Mouse (Mus musculus): Measurements from ENCODE around the gene Fxr2. TPM values are rescaled to one million over a fixed set of nuclear protein-coding genes. Genes with fewer than 3 reads are reported as not detected.

The Fxr2 gene
- total RNA-seq, 2 experiments from 2014 or later, result 90.6 to 104 TPM

DNA sequence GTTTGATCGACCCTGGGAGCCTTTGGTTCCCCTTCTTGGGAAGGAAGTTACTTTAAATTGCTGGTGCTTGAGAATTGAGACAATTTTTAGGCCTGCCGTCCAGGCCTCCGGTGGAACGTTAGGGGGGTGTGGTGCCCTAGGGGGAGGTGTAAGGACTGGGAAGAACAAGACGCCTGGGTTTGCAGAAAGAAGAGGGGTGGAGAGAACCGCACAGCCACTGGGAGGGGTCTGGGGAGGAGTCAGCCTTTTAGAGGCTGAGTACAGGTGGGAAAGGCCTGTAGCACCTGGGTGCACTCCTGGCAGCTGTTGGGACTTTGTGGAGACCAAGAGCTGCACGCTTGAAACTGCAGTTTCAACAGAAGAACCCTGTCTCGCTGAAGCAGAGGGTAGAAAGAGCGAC lies 22.0 kb downstream of the Fxr2 start:
- H3K27ac ChIP-seq, result no peak overlapping the region
- no peak overlapping the region for H3K4me3 ChIP-seq
- no peak for TF ChIP-seq CTCF (IDR thresholded peaks at IDR 0.05)
- intact Hi-C loops (cut with DNase I), result no loop called here
- DNase-seq, result no peak

DNA sequence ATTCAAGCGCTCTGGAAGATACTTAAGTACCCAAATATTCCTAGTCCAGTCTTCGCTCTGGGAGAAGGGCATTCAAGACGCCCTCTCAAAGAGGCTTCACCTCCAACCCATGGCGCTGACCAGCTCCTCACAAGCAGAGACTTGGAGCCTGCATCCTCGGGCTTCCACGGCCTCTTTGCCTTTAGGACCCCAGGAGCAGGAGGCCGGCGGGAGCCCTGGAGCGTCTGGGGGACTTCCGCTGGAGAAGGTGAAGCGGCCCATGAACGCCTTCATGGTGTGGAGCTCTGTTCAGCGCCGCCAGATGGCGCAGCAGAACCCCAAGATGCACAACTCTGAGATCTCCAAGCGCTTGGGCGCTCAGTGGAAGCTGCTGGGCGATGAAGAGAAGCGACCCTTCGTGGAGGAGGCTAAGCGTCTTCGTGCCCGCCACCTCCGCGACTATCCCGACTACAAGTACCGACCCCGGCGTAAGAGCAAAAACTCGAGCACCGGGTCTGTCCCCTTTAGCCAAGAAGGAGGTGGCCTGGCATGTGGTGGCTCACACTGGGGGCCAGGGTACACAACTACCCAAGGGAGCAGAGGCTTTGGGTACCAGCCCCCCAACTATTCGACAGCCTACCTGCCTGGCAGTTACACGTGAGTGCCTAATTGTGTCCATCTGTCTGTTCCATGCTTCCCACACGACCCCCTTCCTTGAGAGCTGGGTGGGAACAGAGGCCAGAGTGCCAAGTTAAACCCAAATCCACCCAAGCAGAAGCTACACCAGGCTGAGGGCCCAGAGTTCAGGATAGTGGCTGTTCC lies 22.7 kb downstream of the Fxr2 start, which contains the start of gene Sox15:
Gene Sox15 (plus strand): TSS at position 51 of the 801 bp plus-strand sequence.
- Histone ChIP-seq H3K4me3 (no peak within 1 kb of the TSS), H3K27ac (peak within 1 kb of the TSS; percentile 24; the same call in 1 of the 2 replicates)
- peak; percentile 72 for DNase-seq
- TF ChIP-seq CTCF (IDR thresholded peaks at IDR 0.05), result peak; percentile 87
- intact Hi-C loops (cut with DNase I), result loop anchor here (2.0 kb wide), 1 partner anchor 27 kb away; no protein-coding TSS in a partner anchor

DNA sequence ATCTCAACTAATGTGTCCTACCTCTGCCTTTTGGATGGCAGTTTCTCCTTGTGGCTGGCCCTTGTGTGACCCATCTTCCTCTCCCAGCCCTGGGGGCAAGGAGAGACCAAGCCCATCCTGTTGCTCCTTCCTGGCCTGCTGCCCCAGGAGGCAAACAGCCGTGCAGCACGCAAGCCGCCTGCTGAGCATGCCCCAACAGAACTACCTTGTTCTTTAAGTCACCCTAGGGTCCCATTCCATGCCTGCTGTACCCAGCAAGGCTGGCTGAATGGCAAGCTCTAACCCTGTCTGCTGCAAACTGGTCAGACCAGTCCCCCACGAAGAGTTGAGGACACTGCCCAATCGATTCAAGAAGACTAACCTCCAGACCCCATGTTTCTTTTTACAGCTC lies 23.3 kb downstream of the Fxr2 start:
- intact Hi-C loops (cut with DNase I), result loop anchor here (2.0 kb wide), 1 partner anchor 27 kb away; no protein-coding TSS in a partner anchor
- TF ChIP-seq CTCF (IDR thresholded peaks at IDR 0.05), result no peak
- H3K4me3 ChIP-seq, result no peak overlapping the region
- DNase-seq, result no peak
- no peak overlapping the region for H3K27ac ChIP-seq

DNA sequence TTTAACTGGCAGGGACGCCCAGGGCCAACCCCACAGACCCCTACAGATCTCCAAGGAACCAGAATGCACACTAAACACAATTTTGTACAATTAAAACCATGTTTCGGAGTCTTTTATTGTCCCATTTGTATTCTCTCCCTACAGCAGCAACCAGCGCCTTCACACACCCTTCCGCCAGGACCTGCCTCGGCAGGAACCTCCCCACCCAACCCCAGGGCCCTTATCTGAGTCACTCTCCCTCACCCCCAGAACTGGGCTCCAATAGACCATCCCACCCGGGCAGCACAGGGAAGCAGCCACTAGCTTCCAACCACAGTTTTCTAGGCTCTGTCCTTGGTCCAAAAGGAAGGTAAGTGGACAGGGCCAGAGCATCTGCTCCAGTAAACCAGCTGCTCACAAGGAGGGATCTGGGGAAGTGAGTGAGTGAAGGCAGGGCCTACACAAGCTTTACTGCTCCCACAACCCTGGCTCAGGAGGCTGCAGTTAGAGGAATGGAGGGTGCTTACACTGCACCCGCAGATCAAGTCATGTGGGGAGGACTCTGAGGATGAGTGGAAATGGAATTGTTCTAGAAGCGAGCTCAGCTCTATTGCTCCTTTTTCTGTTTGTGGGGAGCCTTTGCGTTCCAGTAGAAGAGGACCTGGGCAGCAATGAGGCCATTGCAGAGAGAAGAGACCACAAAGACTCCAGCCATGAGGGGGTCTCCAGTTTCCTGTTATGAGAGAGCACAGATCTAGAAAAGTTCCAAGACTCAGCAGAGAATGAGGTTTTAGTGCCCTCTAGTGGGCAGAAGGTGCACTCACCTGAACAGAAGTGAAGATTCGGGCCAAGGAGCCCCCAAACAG lies 24.0 kb downstream of the Fxr2 start:
- intact Hi-C loops (cut with DNase I), result loop anchor here (2.0 kb wide), 1 partner anchor 28 kb away; no protein-coding TSS in a partner anchor
- Histone ChIP-seq H3K27ac (peak overlapping the region; percentile 38; the same call in 1 of the 2 replicates), H3K4me3 (no peak overlapping the region)
- TF ChIP-seq CTCF (IDR thresholded peaks at IDR 0.05), result peak; percentile 90
- DNase-seq, result peak; percentile 43

DNA sequence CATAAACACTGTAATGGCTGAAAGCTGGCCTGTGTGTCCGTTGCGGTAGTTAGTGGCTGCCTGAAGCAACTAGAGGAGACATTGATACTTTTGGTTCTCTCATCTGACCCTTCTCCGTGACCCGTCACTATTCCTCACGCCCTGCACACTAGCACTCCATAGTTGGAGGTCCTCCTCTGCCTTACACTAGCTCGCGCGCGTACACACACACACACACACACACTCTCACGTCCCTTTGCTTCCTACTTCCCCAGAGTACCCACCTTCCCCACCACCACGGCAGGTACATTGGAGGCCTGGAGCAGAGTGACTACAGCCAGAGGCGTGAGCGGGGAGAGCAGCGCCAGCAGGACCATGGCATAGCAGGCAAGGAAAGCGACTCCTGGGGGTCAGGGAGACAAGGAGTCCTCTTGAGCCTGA lies 24.7 kb downstream of the Fxr2 start:
- DNase-seq, result no peak
- intact Hi-C loops (cut with DNase I), result loop anchor here (2.0 kb wide), 1 partner anchor 29 kb away; no protein-coding TSS in a partner anchor
- no peak for TF ChIP-seq CTCF (IDR thresholded peaks at IDR 0.05)
- Histone ChIP-seq H3K27ac (no peak overlapping the region), H3K4me3 (no peak overlapping the region)

DNA sequence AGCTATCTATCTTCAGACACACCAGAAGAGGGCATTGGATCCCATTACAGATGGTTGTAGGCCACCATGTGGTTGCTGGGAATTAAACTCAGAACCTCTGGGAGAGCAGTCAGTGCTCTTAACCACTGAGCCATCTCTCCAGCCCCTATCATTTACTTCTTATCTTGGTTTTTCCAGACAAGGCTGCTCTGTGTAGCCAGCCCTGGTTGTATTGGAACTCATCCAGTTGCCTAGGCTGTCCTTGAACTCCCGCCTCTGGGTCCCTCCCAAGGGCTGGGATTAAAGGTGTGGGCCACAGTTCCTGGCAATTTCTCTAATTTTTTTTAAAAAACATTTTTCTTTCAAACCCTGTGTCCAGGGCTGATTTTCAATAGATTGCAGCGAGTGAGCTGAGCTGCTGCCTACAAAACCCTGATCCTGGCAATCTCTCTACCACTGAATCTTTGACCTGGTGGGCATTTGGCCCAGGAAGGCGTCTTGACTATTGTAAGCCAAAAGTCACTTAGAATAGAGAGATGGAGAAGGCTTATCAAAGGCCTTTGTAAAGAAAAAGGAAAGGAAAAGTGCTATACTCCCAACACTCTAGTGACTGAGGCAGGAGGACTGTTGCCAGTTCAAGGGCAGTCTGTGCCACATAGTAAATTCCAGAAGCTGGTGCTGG lies 28.6 kb downstream of the Fxr2 start:
- Histone ChIP-seq H3K27ac (peak overlapping the region; percentile 97), H3K4me3 (peak overlapping the region; percentile 88)
- TF ChIP-seq CTCF (IDR thresholded peaks at IDR 0.05), result no peak
- intact Hi-C loops (cut with DNase I), result loop anchor here (10.0 kb wide), 1 partner anchor 333 kb away; the partner anchor contains the start of genes Gabarap and Phf23
- DNase-seq, result no peak

DNA sequence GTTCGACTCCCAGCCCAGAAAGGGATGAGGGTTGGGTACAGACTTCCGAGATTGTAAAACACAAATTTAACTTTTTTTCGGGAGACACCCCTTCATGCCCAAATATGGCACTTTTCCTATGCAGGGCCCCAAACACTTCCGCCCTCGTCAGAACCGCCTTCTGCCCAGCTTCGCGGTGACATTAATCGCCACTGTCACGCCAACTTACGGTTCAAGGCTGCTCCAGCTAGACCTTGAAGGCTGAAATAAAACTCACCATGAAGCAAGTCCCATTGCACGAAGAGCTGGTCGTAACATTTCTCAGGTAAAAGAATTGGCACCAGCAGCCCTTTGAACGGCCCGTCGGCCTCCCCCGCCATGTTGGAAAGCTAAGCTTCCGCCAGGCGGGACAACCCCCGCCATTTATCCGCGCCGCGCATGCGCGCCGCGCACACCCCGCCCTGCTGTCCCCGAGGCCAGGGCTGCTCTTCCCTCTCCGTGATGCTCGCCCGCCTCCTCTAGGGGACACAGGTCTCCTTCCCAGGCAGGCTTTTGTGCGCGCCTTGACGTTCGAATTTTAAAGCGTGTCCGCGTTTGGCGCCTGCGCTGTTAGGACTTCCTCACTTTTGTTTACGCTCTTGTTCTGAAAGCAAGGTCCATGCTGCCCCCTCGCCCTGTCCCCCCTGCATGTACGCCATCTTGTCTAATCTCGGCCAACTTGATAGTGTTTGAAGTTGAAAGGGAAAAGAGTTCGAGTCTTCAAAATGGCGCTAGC lies 29.6 kb downstream of the Fxr2 start, which contains the start of gene Mpdu1:
Gene Mpdu1 (minus strand): TSS at position 430 of the 754 bp plus-strand sequence.
- intact Hi-C loops (cut with DNase I), result loop anchor here (2.0 to 10.0 kb wide), 2 partner anchors 82 to 332 kb away; partner anchors contain the start of genes Gabarap, Phf23, Trp53 and Wrap53

DNA sequence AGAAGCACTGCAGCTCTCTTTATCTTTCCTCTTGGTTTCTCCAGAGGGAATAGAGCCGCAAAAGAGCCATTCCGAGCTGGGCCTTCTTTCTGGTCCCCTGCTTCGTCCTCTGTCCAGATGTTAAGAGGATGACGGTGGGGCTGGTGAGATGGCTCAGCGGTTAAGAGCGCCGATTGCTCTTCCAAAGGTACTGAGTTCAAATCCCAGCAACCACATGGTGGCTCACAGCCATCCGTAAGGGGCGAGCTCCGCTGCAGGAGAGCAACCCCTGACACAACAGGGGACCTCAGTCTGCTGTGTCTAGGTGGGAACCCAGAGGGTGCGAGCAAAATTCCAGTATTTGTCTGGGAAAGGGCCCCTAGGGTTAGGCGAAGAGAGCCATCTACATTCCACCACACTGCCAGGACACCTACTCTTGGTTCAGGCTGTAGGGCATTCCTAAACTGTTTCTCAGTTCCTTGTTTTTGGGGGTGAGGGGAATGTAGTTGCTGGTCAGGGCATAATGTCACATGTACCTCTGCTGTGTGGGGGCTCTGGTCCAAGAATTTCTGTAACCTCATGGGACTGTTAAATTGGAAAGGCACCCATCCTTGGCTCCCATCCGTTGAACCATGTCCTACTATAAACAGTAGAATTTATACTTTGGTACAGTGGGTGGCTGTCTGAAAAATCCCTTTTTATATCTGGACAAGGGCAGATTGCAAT lies 30.3 kb downstream of the Fxr2 start:
- peak; percentile 45 for DNase-seq
- TF ChIP-seq CTCF (IDR thresholded peaks at IDR 0.05), result no peak
- intact Hi-C loops (cut with DNase I), result loop anchor here (2.0 to 10.0 kb wide), 2 partner anchors 82 to 332 kb away; partner anchors contain the start of genes Gabarap, Phf23, Trp53 and Wrap53
- H3K4me3 ChIP-seq, result peak overlapping the region; percentile 88
- peak overlapping the region; percentile 97 for H3K27ac ChIP-seq

More for the DNA sequence above, 29.6 kb downstream of the Fxr2 start, which contains the start of gene Mpdu1:
- peak; percentile 95 for DNase-seq
- H3K27ac ChIP-seq, result peak within 1 kb of the TSS; percentile 97
- peak within 1 kb of the TSS; percentile 88 for H3K4me3 ChIP-seq
- TF ChIP-seq CTCF (IDR thresholded peaks at IDR 0.05), result peak; percentile 41

DNA sequence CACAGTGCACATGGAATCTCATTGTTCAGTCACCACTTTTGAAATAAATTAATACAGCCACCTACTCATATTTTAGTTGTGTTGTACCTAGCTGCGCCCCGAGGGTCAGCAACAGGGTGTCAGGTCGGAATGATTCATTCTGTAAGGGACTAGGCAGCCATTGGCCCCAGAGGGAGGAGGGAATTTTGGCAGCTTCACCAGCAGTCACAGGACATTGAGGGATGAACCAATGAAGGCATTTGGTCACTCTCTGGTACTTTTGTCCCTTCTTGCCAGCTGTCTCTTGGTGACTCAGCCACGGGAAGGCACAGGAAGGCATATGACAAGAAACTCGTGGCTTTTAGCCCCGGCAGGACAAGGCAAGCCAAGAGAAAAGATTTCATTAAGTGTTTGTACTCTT lies 31.0 kb downstream of the Fxr2 start:
- intact Hi-C loops (cut with DNase I), result loop anchor here (2.0 to 10.0 kb wide), 2 partner anchors 83 to 331 kb away; partner anchors contain the start of genes Gabarap, Phf23, Trp53 and Wrap53
- peak; percentile 34 for DNase-seq
- TF ChIP-seq CTCF (IDR thresholded peaks at IDR 0.05), result no peak
- no peak overlapping the region; the same call in 1 of the 2 replicates for H3K4me3 ChIP-seq
- peak overlapping the region; percentile 97 for H3K27ac ChIP-seq

DNA sequence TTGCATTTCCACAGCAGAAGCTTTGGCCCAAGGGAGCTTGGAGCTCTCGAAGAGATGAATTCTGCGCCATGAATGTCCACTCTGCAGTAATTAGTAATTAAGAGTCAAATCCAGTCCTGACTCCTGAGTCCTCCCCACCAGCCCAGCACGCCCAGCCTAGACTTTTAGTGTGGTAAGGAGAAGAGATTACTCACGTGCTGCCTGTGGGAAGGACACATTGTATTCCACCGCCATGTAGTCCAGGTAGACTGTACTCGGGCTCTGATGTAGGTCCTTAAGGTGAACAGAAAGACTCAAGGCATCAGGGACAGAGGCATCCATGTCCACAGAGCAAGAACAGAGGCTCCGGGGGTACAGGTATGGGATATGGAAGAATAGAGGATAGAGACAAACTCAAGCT lies 32.1 kb downstream of the Fxr2 start:
- DNase-seq, result no peak
- no peak for TF ChIP-seq CTCF (IDR thresholded peaks at IDR 0.05)
- intact Hi-C loops (cut with DNase I), result loop anchor here (10.0 kb wide), 1 partner anchor 330 kb away; the partner anchor contains the start of genes Gabarap and Phf23
- Histone ChIP-seq H3K4me3 (0 out of 2 replicates have a peak overlapping the region, but pooled peaks have one; percentile 41), H3K27ac (peak overlapping the region; percentile 97)
